Mouse (Mus musculus): ENCODE results near the gene F13a1.

GRCm38 (mm10) chr13:37070824-37071223 lies 20.8 kb upstream of the F13a1 start:
- no peak for TF ChIP-seq POLR2A (IDR thresholded peaks at IDR 0.05; ENCODE audit: control insufficient read depth, extremely low read depth, insufficient read depth, low read length, poor library complexity)
- TF ChIP-seq CTCF (IDR thresholded peaks at IDR 0.05; ENCODE audit: borderline replicate concordance, control insufficient read depth, extremely low read depth, insufficient read depth, low read length, poor library complexity) = no peak

Measured in thymus, adult 2 months (tissue).